Mouse (Mus musculus): ENCODE measurements around the gene Tmsb15b2. TPM values are rescaled to one million over a fixed set of nuclear protein-coding genes. Genes with fewer than 3 reads are reported as not detected.
"Not testable (repeated sequence)": the region's sequence is repeated elsewhere in the genome, so short reads cannot be mapped to it uniquely, and the experiment has no call there.

Gene Tmsb15b2
- polyA plus RNA-seq (2015; fragmentation: Nextera tagmentation; extraction: Ambion mirVana) = 76.7 and 90.3 TPM in 2 replicates

- Histone ChIP-seq H3K9ac (peak within 1 kb of the TSS; percentile 56; the same call in 1 of the 2 replicates), H3K4me3 (peak within 1 kb of the TSS; percentile 49), H3K4me2 (replicated peaks) (peak within 1 kb of the TSS; percentile 62)
- 85% methylated on average over 6 of the region's 6 CpGs for WGBS
- not testable (repeated sequence) for ATAC-seq (ENCODE audit: low FRiP score, low read depth); H3K36me3 ChIP-seq; H3K27ac ChIP-seq; H3K27me3 ChIP-seq; H3K9me3 ChIP-seq; H3K4me1 ChIP-seq
Observed at GRCm38 (mm10) chrX:136975397-136975796, at the start of gene Tmsb15b2. Gene Tmsb15b2 (minus strand): TSS chrX:136975497.

GRCm38 (mm10) chrX:137019310-137019709 lies 44.0 kb upstream of the Tmsb15b2 start:
- Histone ChIP-seq H3K4me1 (no peaks in the 10 kb centered on the region), H3K4me2 (replicated peaks) (no peak overlapping the region), H3K27me3 (no peaks in the 10 kb centered on the region), H3K9ac (no peak overlapping the region), H3K36me3 (no peaks in the 10 kb centered on the region), H3K4me3 (no peak overlapping the region), H3K9me3 (no peaks in the 10 kb centered on the region), H3K27ac (no peak overlapping the region)
- 20% methylated on average over 1 of the region's 1 CpGs for WGBS
- no peak for ATAC-seq (ENCODE audit: low FRiP score, low read depth)

GRCm38 (mm10) chrX:137017668-137018067 lies 42.4 kb upstream of the Tmsb15b2 start:
- Histone ChIP-seq H3K9ac (no peak overlapping the region), H3K9me3 (no peaks in the 10 kb centered on the region), H3K36me3 (no peaks in the 10 kb centered on the region), H3K4me1 (no peaks in the 10 kb centered on the region), H3K27ac (no peak overlapping the region), H3K27me3 (no peaks in the 10 kb centered on the region), H3K4me3 (no peak overlapping the region), H3K4me2 (replicated peaks) (no peak overlapping the region)
- 43% methylated on average over 1 of the region's 1 CpGs for WGBS
- ATAC-seq (ENCODE audit: low FRiP score, low read depth) = no peak

GRCm38 (mm10) chrX:137015099-137015709 lies 39.9 kb upstream of the Tmsb15b2 start:
- no peaks in the 10 kb centered on the region for H3K27me3 ChIP-seq
- ATAC-seq (ENCODE audit: low FRiP score, low read depth) = no peak; the same call in 1 of the 2 replicates
- WGBS = 52% methylated on average over 6 of the region's 6 CpGs
- no peak overlapping the region for H3K4me3 ChIP-seq
- H3K4me1 ChIP-seq = no peaks in the 10 kb centered on the region
- H3K9ac ChIP-seq = no peak overlapping the region
- H3K4me2 ChIP-seq (replicated peaks) = no peak overlapping the region
- no peak overlapping the region for H3K27ac ChIP-seq
- H3K9me3 ChIP-seq = no peaks in the 10 kb centered on the region
- 0 out of 2 replicates have a peak, but pooled peaks cover 9% of the 10 kb centered on the region for H3K36me3 ChIP-seq

GRCm38 (mm10) chrX:136996256-136996655 lies 21.0 kb upstream of the Tmsb15b2 start:
- Histone ChIP-seq H3K4me2 (replicated peaks) (no peak overlapping the region), H3K9me3 (no peaks in the 10 kb centered on the region), H3K27me3 (peaks cover 26% of the 10 kb centered on the region; the same call in 1 of the 2 replicates), H3K36me3 (no peaks in the 10 kb centered on the region), H3K9ac (no peak overlapping the region), H3K27ac (no peak overlapping the region), H3K4me1 (no peaks in the 10 kb centered on the region), H3K4me3 (no peak overlapping the region)
- ATAC-seq (ENCODE audit: low FRiP score, low read depth) = no peak
- WGBS = 74% methylated on average over 2 of the region's 2 CpGs

- H3K9me3 ChIP-seq = no peaks in the 10 kb centered on the region
- H3K4me3 ChIP-seq = peak overlapping the region; percentile 50
- no peak for ATAC-seq (ENCODE audit: low FRiP score, low read depth)
- H3K4me2 ChIP-seq (replicated peaks) = peak overlapping the region; percentile 64
- H3K27ac ChIP-seq = no peak overlapping the region
- peaks cover 30% of the 10 kb centered on the region; the same call in 1 of the 2 replicates for H3K27me3 ChIP-seq
- WGBS = 37% methylated on average over 14 of the region's 14 CpGs
- H3K36me3 ChIP-seq = no peaks in the 10 kb centered on the region
- peak overlapping the region; percentile 59 for H3K9ac ChIP-seq
- no peaks in the 10 kb centered on the region for H3K4me1 ChIP-seq
Observed at GRCm38 (mm10) chrX:136993641-136994040, 18.3 kb upstream of the Tmsb15b2 start.

GRCm38 (mm10) chrX:136992978-136993547 lies 17.8 kb upstream of the Tmsb15b2 start, which contains the start of gene Zcchc18:
Gene Zcchc18 (plus strand): TSS chrX:136993155.
- Histone ChIP-seq H3K4me2 (replicated peaks) (peak within 1 kb of the TSS; percentile 64), H3K9ac (peak within 1 kb of the TSS; percentile 59), H3K27ac (no peak within 1 kb of the TSS), H3K4me1 (no peaks in the 10 kb centered on the region), H3K9me3 (no peaks in the 10 kb centered on the region), H3K4me3 (peak within 1 kb of the TSS; percentile 50), H3K27me3 (peaks cover 30% of the 10 kb centered on the region; the same call in 1 of the 2 replicates), H3K36me3 (no peaks in the 10 kb centered on the region)
- 13% methylated on average over 26 of the region's 26 CpGs for WGBS
- peak; percentile 99 for ATAC-seq (ENCODE audit: low FRiP score, low read depth)

- peaks cover 30% of the 10 kb centered on the region; the same call in 1 of the 2 replicates for H3K27me3 ChIP-seq
- no peaks in the 10 kb centered on the region for H3K4me1 ChIP-seq
- peak overlapping the region; percentile 50 for H3K4me3 ChIP-seq
- H3K4me2 ChIP-seq (replicated peaks) = peak overlapping the region; percentile 64
- 14% methylated on average over 19 of the region's 19 CpGs for WGBS
- H3K9ac ChIP-seq = peak overlapping the region; percentile 45
- H3K27ac ChIP-seq = no peak overlapping the region
- no peaks in the 10 kb centered on the region for H3K36me3 ChIP-seq
- no peaks in the 10 kb centered on the region for H3K9me3 ChIP-seq
- ATAC-seq (ENCODE audit: low FRiP score, low read depth) = peak; percentile 2; the same call in 1 of the 2 replicates
Observed at GRCm38 (mm10) chrX:136992191-136992965, 17.1 kb upstream of the Tmsb15b2 start.

- ATAC-seq (ENCODE audit: low FRiP score, low read depth) = no peak
- Histone ChIP-seq H3K9ac (no peak overlapping the region), H3K27me3 (peaks cover 30% of the 10 kb centered on the region; the same call in 1 of the 2 replicates), H3K9me3 (no peaks in the 10 kb centered on the region), H3K36me3 (no peaks in the 10 kb centered on the region), H3K4me3 (no peak overlapping the region), H3K27ac (no peak overlapping the region), H3K4me1 (no peaks in the 10 kb centered on the region), H3K4me2 (replicated peaks) (no peak overlapping the region)
- 56% methylated on average over 2 of the region's 2 CpGs for WGBS
Observed at GRCm38 (mm10) chrX:136991274-136991673, 16.0 kb upstream of the Tmsb15b2 start.

- Histone ChIP-seq H3K27me3 (peaks cover under 1% of the 10 kb centered on the region; the same call in 1 of the 2 replicates), H3K9ac (no peak overlapping the region), H3K4me2 (replicated peaks) (no peak overlapping the region), H3K27ac (no peak overlapping the region), H3K36me3 (no peaks in the 10 kb centered on the region), H3K9me3 (no peaks in the 10 kb centered on the region), H3K4me3 (no peak overlapping the region), H3K4me1 (no peaks in the 10 kb centered on the region)
- ATAC-seq (ENCODE audit: low FRiP score, low read depth) = no peak
Observed at GRCm38 (mm10) chrX:136986039-136986438, 10.7 kb upstream of the Tmsb15b2 start.

GRCm38 (mm10) chrX:136978616-136979015 lies 3.3 kb upstream of the Tmsb15b2 start:
- Histone ChIP-seq H3K4me3 (no peak overlapping the region), H3K4me2 (replicated peaks) (no peak overlapping the region), H3K9me3 (no peaks in the 10 kb centered on the region), H3K27ac (no peak overlapping the region), H3K9ac (no peak overlapping the region), H3K36me3 (no peaks in the 10 kb centered on the region), H3K27me3 (no peaks in the 10 kb centered on the region), H3K4me1 (no peaks in the 10 kb centered on the region)
- no peak for ATAC-seq (ENCODE audit: low FRiP score, low read depth)
